Mouse (Mus musculus) embryonic fibroblast, embryonic 13.5 days (primary cell): Measurements from ENCODE around the gene Syt2.

Experiments used
- CTCF ChIP-seq: IDR thresholded peaks from 2 replicates; pipeline ENCODE4 v1.5.1; 2011; ENCODE audit warnings: mild to moderate bottlenecking, control low read depth, low read length, moderate library complexity, borderline replicate concordance; ENCODE audit not compliant: insufficient read depth
- POLR2A ChIP-seq: IDR thresholded peaks from 2 replicates; pipeline ENCODE4 v1.6.1; 2011; ENCODE audit warnings: low read depth, mild to moderate bottlenecking, control low read depth, low read length, moderate library complexity

DNA sequence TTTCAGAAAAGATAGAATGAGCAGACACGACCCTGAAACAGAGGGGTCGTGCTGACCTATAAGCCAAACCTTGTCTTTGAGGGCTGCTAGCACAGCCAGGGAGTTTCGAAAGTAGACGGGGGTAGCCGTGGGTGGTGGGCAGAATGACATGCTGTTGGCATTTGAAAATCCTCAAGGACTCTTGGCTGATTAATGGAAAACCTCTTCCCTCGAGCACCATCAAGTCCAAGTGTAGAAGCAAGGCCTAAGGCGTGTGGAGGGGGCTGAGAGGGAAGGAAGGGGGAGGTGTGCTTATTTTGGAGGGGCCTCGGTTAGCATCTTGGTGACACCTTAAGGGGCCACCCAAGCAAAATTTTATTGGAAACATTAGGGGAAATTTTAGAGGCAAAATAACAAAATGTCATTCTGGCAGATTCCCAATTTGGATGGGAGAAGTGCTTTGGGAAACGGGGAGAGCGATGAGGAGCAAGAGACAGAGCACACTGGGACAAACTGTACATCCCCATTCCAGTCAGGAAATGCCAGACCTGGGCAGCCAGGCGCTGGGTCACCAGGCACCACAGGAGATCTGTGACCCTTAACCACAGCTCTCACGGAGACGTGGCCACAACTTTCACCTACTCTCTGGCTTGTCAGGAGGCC, 109.2 kb downstream of the Syt2 start:
- TF ChIP-seq CTCF, result no peak
- no peak for TF ChIP-seq POLR2A
